Mouse (Mus musculus) CH12.LX (cell line): ENCODE results near the gene Mapk1ip1. TPM values are rescaled to one million over a fixed set of nuclear protein-coding genes. Genes with fewer than 3 reads are reported as not detected.

Experiments used
- DNase-seq: peaks from one replicate; pipeline ENCODE4 v3.0.0-alpha.2; 2013; ENCODE audit errors: extremely low read depth
- H3K27ac ChIP-seq: 2 replicates; pipeline ENCODE4 v1.5.1; 2012; ENCODE audit warnings: low read depth, mild to moderate bottlenecking, control low read depth, moderate library complexity; ENCODE audit not compliant: insufficient read depth
- H3K27me3 ChIP-seq: replicated peaks from 2 replicates; pipeline ENCODE3; 2012; ENCODE audit warnings: inconsistent platforms
- H3K36me3 ChIP-seq, 2 experiments: replicated peaks in 1 of 2; 2 replicates each; pipeline versions ENCODE3 to v1.6.1; 2012; ENCODE audit warnings: inconsistent platforms in 1 of 2, low read length in 1 of 2, mild to moderate bottlenecking in 1 of 2, mixed read lengths in 1 of 2, moderate library complexity in 1 of 2; ENCODE audit not compliant: control insufficient read depth in 1 of 2, insufficient read depth in 1 of 2
- H3K4me1 ChIP-seq, 2 experiments: 2 replicates each; pipeline ENCODE4 v1.6.1; 2012; ENCODE audit warnings: inconsistent platforms in 1 of 2, moderate library complexity in 1 of 2; ENCODE audit not compliant: insufficient read depth in 2 of 2, control insufficient read depth in 1 of 2
- H3K4me2 ChIP-seq: 2 replicates; pipeline ENCODE4 v1.6.1; 2012; ENCODE audit warnings: low read depth, mild to moderate bottlenecking, control low read depth; ENCODE audit not compliant: poor library complexity, insufficient read depth, severe bottlenecking
- H3K4me3 ChIP-seq, 3 experiments: fragments of 150-350 bp in 1 of 3; sonication (generic) in 1 of 3; replicated peaks in 1 of 3; 2 replicates each; pipeline versions ENCODE3 to v1.5.1; 2011 to 2012; ENCODE audit warnings: low read depth in 2 of 3, low read length in 2 of 3, mild to moderate bottlenecking in 2 of 3, moderate library complexity in 2 of 3, control low read depth in 1 of 3, improper control_type of control experiment in 1 of 3, inconsistent platforms in 1 of 3, mixed read lengths in 1 of 3; ENCODE audit not compliant: poor library complexity in 1 of 3
- H3K79me2 ChIP-seq: replicated peaks from 2 replicates; pipeline ENCODE4 v1.6.1; 2012; ENCODE audit warnings: mild to moderate bottlenecking, moderate library complexity; ENCODE audit not compliant: control insufficient read depth, poor library complexity, insufficient read depth, severe bottlenecking; ENCODE audit errors: extremely low read depth
- H3K9ac ChIP-seq: 2 replicates; pipeline ENCODE4 v1.6.1; 2012; ENCODE audit warnings: low read depth, mild to moderate bottlenecking, control low read depth, moderate library complexity; ENCODE audit not compliant: insufficient read depth
- H3K9me3 ChIP-seq: replicated peaks from 2 replicates; pipeline ENCODE3; 2012; ENCODE audit warnings: low read length, inconsistent platforms, mixed read lengths
- BHLHE40 ChIP-seq: IDR thresholded peaks from 2 replicates; pipeline ENCODE4 v1.6.1; 2011; ENCODE audit warnings: mild to moderate bottlenecking, low read depth, low read length, improper control_type of control experiment
- CHD2 ChIP-seq: IDR thresholded peaks from 2 replicates; pipeline ENCODE4 v1.6.1; 2011; ENCODE audit warnings: low read length, improper control_type of control experiment
- CTCF ChIP-seq, 2 experiments: IDR thresholded peaks in 1 of 2; conservative IDR thresholded peaks in 1 of 2; 2 replicates each; pipeline ENCODE4 v1.5.1; 2011 to 2012; ENCODE audit warnings: low read depth in 2 of 2, low read length in 2 of 2, improper control_type of control experiment in 1 of 2, inconsistent platforms in 1 of 2, mild to moderate bottlenecking in 1 of 2, moderate library complexity in 1 of 2
- E2F4 ChIP-seq: IDR thresholded peaks from 2 replicates; pipeline ENCODE4 v1.6.1; 2011; ENCODE audit warnings: low read depth, low read length, improper control_type of control experiment; ENCODE audit not compliant: insufficient replicate concordance
- ELF1 ChIP-seq: IDR thresholded peaks from 2 replicates; pipeline ENCODE4 v1.6.1; 2014; ENCODE audit warnings: low read depth, mild to moderate bottlenecking, inconsistent platforms, low read length, improper control_type of control experiment
- EP300 ChIP-seq: IDR thresholded peaks from 2 replicates; pipeline ENCODE4 v1.6.1; 2011; ENCODE audit warnings: low read length, improper control_type of control experiment
- GABPA ChIP-seq: IDR thresholded peaks from 2 replicates; pipeline ENCODE4 v1.6.1; 2012; ENCODE audit warnings: low read depth, low read length, improper control_type of control experiment, inconsistent platforms; ENCODE audit not compliant: insufficient replicate concordance
- IRF4 ChIP-seq: IDR thresholded peaks from 2 replicates; pipeline ENCODE4 v1.6.1; 2014; ENCODE audit warnings: low read depth, mild to moderate bottlenecking, inconsistent platforms, low read length, improper control_type of control experiment
- JUN ChIP-seq: IDR thresholded peaks from 2 replicates; pipeline ENCODE4 v1.6.1; 2011; ENCODE audit warnings: low read depth, mild to moderate bottlenecking, low read length, improper control_type of control experiment, moderate library complexity; ENCODE audit not compliant: insufficient read depth
- JUND ChIP-seq: conservative IDR thresholded peaks from 2 replicates; pipeline ENCODE4 v1.6.1; 2011; ENCODE audit warnings: low read depth, low read length, improper control_type of control experiment
- MAFK ChIP-seq: IDR thresholded peaks from 2 replicates; pipeline ENCODE4 v1.6.1; 2011; ENCODE audit warnings: low read length, improper control_type of control experiment; ENCODE audit not compliant: insufficient replicate concordance
- MAX ChIP-seq: IDR thresholded peaks from 2 replicates; pipeline ENCODE4 v1.6.1; 2011; ENCODE audit warnings: low read length, improper control_type of control experiment
- MYC ChIP-seq: IDR thresholded peaks from 2 replicates; pipeline ENCODE4 v1.6.1; 2011; ENCODE audit warnings: low read depth, mild to moderate bottlenecking, improper control_type of control experiment, low read length
- NELFE ChIP-seq: IDR thresholded peaks from 2 replicates; pipeline ENCODE4 v1.6.1; 2011; ENCODE audit warnings: low read depth, low read length, improper control_type of control experiment
- NRF1 ChIP-seq: IDR thresholded peaks from 2 replicates; pipeline ENCODE4 v1.6.1; 2014; ENCODE audit warnings: low read depth, mild to moderate bottlenecking, inconsistent platforms, low read length, improper control_type of control experiment, moderate library complexity
- PAX5 ChIP-seq: IDR thresholded peaks from 2 replicates; pipeline ENCODE4 v1.6.1; 2012; ENCODE audit warnings: low read length, inconsistent platforms, mixed read lengths
- POLR2AphosphoS2 ChIP-seq: IDR thresholded peaks from 2 replicates; pipeline ENCODE4 v1.6.1; 2011; ENCODE audit warnings: low read depth, low read length, improper control_type of control experiment
- RCOR1 ChIP-seq: conservative IDR thresholded peaks from 2 replicates; pipeline ENCODE4 v1.6.1; 2012; ENCODE audit warnings: low read depth, mild to moderate bottlenecking, inconsistent platforms, low read length, improper control_type of control experiment
- SIN3A ChIP-seq: IDR thresholded peaks from 2 replicates; pipeline ENCODE4 v1.6.1; 2012; ENCODE audit warnings: low read length, improper control_type of control experiment, inconsistent platforms
- SMC3 ChIP-seq: IDR thresholded peaks from 2 replicates; pipeline ENCODE4 v1.6.1; 2011; ENCODE audit warnings: low read depth, low read length, improper control_type of control experiment
- TBP ChIP-seq: conservative IDR thresholded peaks from 2 replicates; pipeline ENCODE4 v1.6.1; 2011; ENCODE audit warnings: low read depth, low read length, improper control_type of control experiment
- UBTF ChIP-seq: IDR thresholded peaks from 2 replicates; pipeline ENCODE4 v1.6.1; 2012; ENCODE audit warnings: low read depth, mild to moderate bottlenecking, inconsistent platforms, low read length, improper control_type of control experiment, moderate library complexity
- USF1 ChIP-seq: IDR thresholded peaks from 2 replicates; pipeline ENCODE4 v1.6.1; 2014; ENCODE audit warnings: low read depth, mild to moderate bottlenecking, inconsistent platforms, low read length, improper control_type of control experiment
- ZC3H11A ChIP-seq: IDR thresholded peaks from 2 replicates; pipeline ENCODE4 v1.6.1; 2012; ENCODE audit warnings: low read depth, mild to moderate bottlenecking, inconsistent platforms, low read length, improper control_type of control experiment
- ZKSCAN1 ChIP-seq: IDR thresholded peaks from 2 replicates; pipeline ENCODE4 v1.6.1; 2012; ENCODE audit warnings: low read depth, inconsistent platforms, low read length, improper control_type of control experiment, borderline replicate concordance
- ZMIZ1 ChIP-seq: IDR thresholded peaks from 2 replicates; pipeline ENCODE4 v1.6.1; 2012; ENCODE audit warnings: low read depth, mild to moderate bottlenecking, inconsistent platforms, low read length, improper control_type of control experiment
- ZNF384 ChIP-seq: IDR thresholded peaks from 2 replicates; pipeline ENCODE4 v1.6.1; 2012; ENCODE audit warnings: low read depth, low read length, improper control_type of control experiment, inconsistent platforms
- dilution Hi-C: fragments of 300-500 bp; cut with MboI; formaldehyde crosslinking; loops from 2 replicates; pipeline ENCODE4 v1.14.3; 2020; ENCODE audit warnings: low sequenced_read_pairs; ENCODE audit not compliant: extremely low pct_unique_long_range_greater_than_20kb, extremely low pct_ligation_motif_present
- in situ Hi-C: fragments of 300-500 bp; cut with MboI; formaldehyde crosslinking; loops from 3 replicates; pipeline ENCODE4 v1.14.3; 2019; ENCODE audit warnings: low sequenced_read_pairs, low pct_ligation_motif_present, low pct_unique_long_range_greater_than_20kb, mixed read lengths
- polyA plus RNA-seq: library from polyadenylated mRNA; unstranded; fragments of >175 nt; gene quantifications from 2 replicates; pipeline ENCODE4 v1.2.1, GENCODE M21; 2012; ENCODE audit warnings: low read depth; ENCODE audit not compliant: insufficient read length
- total RNA-seq, 2 experiments: library from RNA; depleted of rRNA; stranded (reverse); fragments of 300-350 nt in 1 of 2; fragments of >200 nt in 1 of 2; gene quantifications; 2 replicates each; pipeline ENCODE4 v1.2.3; 2012 to 2014

The Mapk1ip1 gene
- total and polyA plus RNA-seq, 3 experiments, result 4.2 to 6.6 (median 5.1) TPM

- H3K36me3 ChIP-seq, result peaks cover 24 to 69% of the 10 kb centered on the region in 2 experiments
- peaks cover 9% of the 10 kb centered on the region for H3K79me2 ChIP-seq
- no peak for DNase-seq
- no peak overlapping the region for H3K9ac ChIP-seq
- TF ChIP-seq E2F4 (no peak), MYC (no peak), ZKSCAN1 (no peak), NRF1 (no peak), ELF1 (no peak), RCOR1 (no peak), USF1 (no peak), ZMIZ1 (no peak), ZNF384 (no peak), POLR2AphosphoS2 (no peak), JUND (no peak), ZC3H11A (no peak), SIN3A (no peak), EP300 (no peak), NELFE (no peak), MAX (no peak), IRF4 (no peak), BHLHE40 (no peak), MAFK (no peak)
- dilution Hi-C loops (no loop called here), in situ Hi-C loops (no loop called here)
- H3K4me3 ChIP-seq, result no peak overlapping the region
- peaks cover 0 to 13% of the 10 kb centered on the region in 2 experiments; a peak in 2 of 4 replicates for H3K4me1 ChIP-seq
- no peaks in the 10 kb centered on the region for H3K9me3 ChIP-seq
- no peak overlapping the region for H3K4me2 ChIP-seq
- H3K27ac ChIP-seq, result no peak overlapping the region
- no peaks in the 10 kb centered on the region for H3K27me3 ChIP-seq
Measured at GRCm38 (mm10) chr7:138853417-138854031, 7.5 kb upstream of the Mapk1ip1 start.

DNA sequence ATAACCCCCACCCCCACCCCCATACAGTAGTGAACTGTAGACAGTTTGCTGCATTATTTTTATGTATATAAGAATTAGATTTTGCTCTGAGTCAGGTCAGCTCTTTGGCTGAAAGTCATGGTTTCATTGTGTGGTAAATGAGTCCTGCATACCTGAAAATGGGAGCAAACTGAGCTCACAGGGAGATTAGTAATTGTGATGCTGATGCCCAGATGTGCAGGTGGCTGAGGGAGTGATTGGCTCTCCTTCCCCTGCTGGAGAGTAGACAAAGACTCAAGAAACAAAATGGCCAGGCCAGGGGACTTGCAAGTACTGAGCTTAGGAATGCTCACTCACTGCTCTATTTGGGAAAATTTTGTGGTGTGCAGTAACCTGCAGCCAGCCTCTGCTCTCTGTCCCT lies 4.0 kb upstream of the Mapk1ip1 start:
- Histone ChIP-seq H3K9me3 (no peaks in the 10 kb centered on the region), H3K4me3 (no peak overlapping the region), H3K27ac (no peak overlapping the region)
- in situ Hi-C loops, result no loop called here
- DNase-seq, result no peak
- TF ChIP-seq PAX5, result no peak
- no peak for TF ChIP-seq CHD2
- TF ChIP-seq JUND, result no peak
- TF ChIP-seq RCOR1, result no peak
- no peak for TF ChIP-seq ZNF384
- TF ChIP-seq CTCF (conservative IDR thresholded peaks at IDR 0.05 in 1 of 2, IDR thresholded peaks at IDR 0.05 in 1 of 2; ENCODE audit: low read depth in 2 of 2, low read length in 2 of 2), result no peak
- TF ChIP-seq GABPA, result no peak
- no peak for TF ChIP-seq UBTF
- no peak for TF ChIP-seq JUN
- TF ChIP-seq POLR2AphosphoS2, result no peak
- no peak for TF ChIP-seq TBP
- TF ChIP-seq SMC3, result no peak
- no peak for TF ChIP-seq USF1
- TF ChIP-seq EP300, result no peak
- TF ChIP-seq, all 38 proteins: peak for 0
- H3K79me2 ChIP-seq, result peaks cover 28% of the 10 kb centered on the region
- H3K27me3 ChIP-seq, result no peaks in the 10 kb centered on the region
- peaks cover 3 to 18% of the 10 kb centered on the region in 2 experiments for H3K4me1 ChIP-seq
- no peak overlapping the region for H3K9ac ChIP-seq
- H3K4me2 ChIP-seq, result no peak overlapping the region
- dilution Hi-C loops, result no loop called here
- peaks cover 16 to 49% of the 10 kb centered on the region in 2 experiments for H3K36me3 ChIP-seq
